Mouse (Mus musculus) naive thymus-derived CD4-positive, alpha-beta T cell, adult 2 months (primary cell): Measurements from ENCODE around the gene Ghdc.

Source experiments
- DNase-seq: peaks from one replicate; pipeline ENCODE4 v3.0.0-alpha.2; 2011; ENCODE audit warnings: low read depth

Ghdc gene

DNA sequence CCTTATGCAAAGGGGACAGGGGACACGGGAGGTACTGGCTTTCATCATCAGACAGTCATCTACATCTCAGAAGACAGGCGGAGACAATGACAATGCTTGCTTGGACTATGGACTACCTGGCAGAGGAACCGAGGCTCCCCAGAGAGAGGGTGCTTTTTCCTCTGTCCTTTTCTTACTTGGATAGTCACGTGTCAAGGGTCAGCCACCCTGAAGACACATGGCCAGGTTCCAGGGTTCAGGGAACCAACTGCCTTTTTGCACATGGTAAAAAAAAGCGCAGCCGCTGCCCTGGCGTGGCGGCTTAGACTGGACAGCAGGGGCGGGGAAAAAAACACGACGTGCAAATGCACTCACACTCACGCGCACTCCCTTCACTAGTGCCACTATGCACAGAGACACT is 11.8 kb upstream of the Ghdc start:
- DNase-seq = no peak

DNA sequence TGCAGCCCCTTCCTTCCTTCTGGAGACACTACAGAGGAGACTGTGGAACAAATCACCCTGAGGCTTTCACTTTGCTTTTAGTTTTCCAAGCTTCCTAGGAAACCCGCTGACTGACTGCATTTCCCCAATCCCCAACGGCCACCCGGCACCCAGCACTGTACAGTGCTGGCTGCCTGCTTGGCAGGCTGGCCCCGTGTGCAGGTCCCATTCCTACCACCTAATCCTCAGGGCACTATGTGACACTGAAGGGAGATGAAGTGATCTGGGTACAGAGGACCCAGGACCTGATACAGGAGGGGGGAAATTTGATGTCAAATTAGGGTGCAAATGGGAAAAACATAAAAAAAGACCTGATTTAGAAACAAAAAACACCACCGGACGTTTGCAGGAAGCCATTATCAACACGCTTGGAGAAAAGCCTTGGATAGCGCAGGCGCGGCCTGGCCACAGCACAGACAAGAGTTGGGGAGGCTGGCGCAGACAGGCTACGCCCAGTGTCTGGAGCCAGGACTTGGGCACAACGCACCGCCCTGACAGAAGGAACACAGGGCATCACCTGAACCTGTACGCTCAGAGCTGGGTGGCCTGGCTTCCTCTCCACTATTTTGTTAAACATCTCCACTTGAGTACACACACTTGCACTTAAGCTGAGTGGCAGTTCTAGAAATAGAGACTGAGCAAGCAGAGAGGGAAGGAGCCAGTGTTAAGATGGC is 11.2 kb upstream of the Ghdc start:
- no peak for DNase-seq

DNA sequence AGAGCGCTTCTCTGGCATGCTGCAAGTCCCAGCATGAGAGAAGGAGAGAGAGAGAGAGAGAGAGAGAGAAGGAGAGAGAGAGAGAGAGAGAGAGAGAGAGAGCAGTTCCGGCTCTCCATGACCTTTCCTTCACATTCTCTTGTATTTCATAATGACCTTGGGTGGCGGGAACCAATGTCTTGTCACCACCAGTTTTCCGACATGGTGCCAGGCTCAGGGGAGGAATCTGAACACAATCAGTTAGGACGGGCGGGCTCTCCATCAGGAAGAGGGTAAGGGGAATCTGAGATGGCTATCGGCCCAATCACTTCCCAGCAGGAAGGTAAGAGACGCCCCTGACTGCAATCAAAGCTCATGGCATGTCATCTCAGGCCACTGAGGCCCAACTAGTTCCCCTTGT is 9.5 kb upstream of the Ghdc start:
- no peak for DNase-seq

DNA sequence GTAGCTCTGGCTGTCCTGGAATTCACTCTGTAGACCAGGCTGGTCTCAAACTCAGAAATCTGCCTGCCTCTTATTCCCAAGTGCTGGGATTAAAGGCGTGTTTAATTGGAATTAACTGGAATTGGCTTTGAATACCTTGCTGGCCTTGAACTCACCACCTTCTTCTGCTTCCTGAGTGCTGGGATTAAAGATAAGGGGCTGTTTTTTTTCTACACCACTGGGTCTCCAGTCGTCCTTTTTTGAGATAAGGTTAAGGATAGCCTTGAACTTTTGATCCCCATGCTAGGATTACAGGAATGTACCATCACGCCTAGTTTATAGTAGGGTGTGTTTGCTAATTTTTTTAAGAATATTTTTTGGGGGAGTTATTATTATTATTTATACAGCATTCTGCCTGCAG is 7.3 kb upstream of the Ghdc start:
- no peak for DNase-seq

DNA sequence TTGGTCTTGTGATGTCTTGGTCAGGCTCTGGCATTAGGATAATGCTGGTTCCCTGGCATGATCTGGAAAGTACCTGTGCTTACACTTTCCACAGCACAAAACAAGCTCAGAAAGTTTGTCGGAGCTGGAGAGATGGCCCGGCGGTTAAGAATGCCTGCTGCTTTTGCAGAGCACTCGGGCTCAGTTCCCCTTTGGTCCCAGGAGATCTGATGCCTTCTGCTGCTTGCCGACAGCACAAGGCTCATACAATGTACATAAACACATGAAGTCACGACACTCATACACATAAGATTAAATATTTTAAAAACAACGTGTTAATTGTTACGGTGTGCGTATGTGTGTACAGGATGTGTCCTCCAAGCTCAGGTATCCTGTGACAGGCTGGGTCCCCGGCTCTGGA is 5.2 kb upstream of the Ghdc start:
- DNase-seq = no peak

DNA sequence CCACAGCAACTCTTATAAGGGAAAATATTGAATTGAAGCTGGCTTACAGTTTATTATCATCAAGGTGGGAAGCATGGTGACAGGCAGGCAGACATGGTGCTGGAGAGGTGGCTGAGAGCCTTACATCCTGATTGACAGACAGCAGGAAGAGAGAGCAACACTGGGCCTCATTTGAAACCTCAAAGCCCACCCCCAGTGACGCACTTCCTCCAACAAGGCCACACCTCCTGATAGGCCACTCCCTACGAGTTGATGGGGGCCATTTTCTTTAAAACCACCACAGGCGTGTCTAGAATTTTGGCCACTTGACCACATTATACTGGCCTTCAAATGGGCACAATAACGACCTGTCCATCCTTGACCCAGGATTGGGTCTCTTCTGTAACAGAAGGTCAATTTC is 3.5 kb upstream of the Ghdc start:
- no peak for DNase-seq

DNA sequence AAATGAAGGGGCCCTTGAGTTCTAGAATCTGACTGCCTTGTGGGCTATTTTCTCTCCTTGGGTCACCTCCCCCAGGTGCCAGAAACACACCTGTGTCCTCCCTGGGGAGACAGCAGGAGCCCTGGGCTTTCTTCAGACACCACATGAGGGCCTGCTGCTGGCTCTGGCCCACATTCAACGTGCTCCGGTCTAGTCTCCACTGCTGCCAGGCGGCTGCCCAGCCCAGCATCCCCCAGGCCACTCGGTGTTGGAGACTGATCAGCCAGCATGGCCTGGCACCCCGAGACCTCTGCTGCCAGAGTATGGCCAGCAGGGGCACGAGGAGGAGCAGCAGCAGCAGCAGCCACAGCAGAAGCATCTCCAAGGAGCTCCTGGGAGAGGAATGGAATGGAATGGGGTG is 777 bp downstream of the Ghdc start:
- DNase-seq = no peak

DNA sequence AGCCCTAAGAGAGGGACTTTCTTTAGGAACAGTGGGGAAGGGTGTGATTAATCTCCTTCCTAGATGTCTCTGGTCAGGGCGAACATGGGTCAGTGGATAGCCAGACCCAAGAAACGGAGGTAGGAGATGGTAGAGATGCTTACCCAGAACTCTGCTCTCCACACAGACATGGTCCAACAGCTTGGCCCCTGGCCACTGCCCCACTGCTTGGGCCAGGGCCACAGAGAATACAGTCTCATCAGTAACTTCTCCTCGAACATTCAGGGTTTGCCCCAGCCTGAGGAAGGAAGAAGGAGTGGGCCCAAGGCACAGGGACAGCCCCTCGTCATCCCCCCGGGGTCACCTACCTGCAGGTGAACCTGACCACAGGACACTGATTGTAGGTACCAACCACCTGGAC is 2.9 kb downstream of the Ghdc start:
- no peak for DNase-seq

DNA sequence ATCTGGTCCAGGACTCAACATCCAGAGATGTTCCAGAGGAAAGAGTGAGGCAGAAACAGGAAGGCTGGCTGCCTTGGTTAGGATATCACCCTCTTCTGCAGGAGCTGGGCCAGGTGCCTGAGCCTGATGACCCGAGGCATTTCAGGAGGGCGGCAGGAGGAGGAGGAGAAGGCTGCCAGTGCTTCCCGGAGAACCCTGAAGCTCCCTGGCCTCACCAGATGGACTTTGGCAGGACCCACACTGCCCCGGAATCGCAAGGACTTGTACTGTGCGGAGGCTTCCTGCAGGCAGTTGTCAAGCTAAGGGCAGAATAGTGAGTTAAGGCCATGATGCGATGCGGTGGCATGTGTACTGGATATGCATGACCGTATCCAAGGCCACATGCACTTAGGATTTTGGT is 4.0 kb downstream of the Ghdc start:
- no peak for DNase-seq

DNA sequence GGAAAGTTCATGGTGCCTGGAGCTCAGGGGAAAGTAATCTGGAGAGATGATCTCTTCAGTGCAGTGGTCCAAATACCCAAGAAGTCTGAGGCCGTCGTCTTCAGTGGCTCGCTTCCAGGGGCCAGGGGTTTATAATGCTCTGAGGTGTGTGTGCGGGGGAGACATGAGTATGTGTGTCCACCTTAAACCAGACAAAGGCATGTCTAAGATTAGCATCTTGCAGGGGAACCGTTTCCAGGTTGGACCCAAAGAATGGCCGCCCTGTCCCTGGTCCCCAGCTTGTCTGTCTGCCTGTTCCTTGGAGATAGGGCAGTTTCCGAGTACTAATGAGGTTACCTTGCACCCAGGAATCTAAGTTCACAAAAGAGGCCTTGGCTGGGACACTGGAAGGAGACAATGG is 7.9 kb downstream of the Ghdc start, which contains the start of gene Hcrt:
Gene Hcrt (minus strand): TSS at position 101 of the 400 bp plus-strand sequence.
- DNase-seq = no peak

DNA sequence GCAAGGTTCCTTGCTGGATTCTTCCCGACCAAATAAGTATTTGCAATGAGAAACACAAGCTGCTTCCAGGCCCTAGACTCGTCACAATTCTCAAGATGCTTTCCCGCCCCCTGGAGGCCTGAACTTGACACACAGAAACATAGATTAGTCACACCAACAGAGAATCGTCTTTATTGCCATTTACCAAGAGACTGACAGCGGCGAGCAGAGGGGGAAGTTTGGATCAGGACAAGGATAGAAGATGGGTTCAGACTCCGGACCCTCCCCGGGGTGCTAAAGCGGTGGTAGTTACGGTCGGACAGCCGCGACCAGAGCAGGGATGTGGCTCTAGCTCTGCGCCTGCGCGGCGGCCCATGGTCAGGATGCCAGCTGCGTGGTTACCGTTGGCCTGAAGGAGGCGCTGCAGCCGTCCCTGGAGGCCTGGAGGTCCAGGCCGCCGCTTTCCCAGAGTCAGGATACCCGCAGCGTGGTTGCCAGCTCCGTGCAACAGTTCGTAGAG is 9.2 kb downstream of the Ghdc start:
- DNase-seq = peak; percentile 90

DNA sequence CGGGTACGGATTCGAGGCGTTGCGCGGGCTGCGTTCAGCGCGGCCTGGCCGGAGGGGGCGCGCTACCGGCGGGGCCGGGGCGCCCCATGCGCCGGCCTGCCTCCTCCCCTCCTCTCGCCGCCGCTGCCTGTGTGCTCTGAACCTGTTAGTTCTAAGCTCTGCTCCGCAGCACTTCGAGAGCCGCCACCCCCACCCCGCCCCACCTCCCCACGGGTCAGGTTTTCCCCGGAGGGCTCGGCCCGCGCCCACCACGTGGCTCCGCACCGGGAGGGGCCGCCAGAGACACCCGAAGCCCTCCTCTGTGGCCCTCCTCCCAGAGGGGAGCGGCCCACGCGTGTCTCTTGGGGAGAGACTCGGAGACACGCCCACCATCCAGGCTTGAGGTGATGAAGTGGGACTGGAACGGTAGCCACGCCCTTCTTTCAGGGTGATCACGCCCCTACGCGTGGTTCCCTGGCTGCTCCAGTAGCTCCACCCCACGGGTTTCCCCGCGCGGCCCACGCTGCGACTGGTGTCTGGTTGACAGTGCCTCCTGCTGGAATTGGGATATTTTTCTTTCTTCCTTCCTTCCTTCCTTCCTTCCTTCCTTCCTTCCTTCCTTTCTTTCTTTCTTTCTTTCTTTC is 11.0 kb downstream of the Ghdc start, which contains the start of gene Kcnh4:
Gene Kcnh4 (minus strand): TSS at position 332 of the 623 bp plus-strand sequence.
- DNase-seq = peak; percentile 89

DNA sequence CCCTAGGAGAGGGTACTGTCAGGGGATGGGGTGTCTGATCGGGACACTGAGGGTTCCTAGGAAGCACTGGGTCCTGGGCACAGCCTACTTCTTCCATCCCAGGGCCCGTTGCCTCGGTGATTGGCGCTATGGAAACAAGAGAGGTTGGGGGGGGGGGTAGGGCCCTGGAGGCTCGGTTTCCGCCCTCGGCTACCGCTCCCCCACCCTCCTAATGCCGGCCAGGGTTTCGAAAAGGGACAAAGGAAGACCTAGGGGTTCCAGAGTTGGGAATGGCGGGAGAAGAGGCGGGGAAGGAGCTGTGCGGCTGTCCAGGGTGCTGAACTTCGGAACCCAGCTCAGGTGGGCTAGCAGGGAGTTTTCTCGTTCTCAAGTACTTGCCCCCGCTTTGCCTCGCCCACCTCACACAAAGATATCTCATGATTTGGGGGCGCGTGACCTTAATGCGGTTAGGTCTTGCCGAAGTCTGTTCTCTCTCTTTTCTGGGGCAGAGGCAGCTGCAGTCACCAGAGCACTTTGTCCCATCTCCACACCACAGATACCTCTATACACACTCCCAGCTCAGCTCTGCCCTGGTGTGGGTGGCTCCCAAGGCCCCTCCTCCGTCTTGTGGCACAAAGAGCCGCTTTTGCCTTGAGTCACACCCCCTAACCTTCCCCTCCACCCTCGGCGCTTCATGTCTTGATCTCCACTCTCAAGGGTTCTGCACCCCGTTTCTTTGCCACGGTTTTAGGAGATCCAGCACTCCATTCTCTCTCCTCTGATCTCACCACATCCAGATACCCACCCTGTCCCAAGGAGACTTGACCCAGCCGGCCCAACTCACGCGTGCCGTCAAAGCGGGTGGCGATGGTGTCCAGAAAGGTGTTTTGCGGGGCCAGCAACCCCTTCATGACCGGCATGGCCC is 11.8 kb downstream of the Ghdc start:
- peak; percentile 64 for DNase-seq

DNA sequence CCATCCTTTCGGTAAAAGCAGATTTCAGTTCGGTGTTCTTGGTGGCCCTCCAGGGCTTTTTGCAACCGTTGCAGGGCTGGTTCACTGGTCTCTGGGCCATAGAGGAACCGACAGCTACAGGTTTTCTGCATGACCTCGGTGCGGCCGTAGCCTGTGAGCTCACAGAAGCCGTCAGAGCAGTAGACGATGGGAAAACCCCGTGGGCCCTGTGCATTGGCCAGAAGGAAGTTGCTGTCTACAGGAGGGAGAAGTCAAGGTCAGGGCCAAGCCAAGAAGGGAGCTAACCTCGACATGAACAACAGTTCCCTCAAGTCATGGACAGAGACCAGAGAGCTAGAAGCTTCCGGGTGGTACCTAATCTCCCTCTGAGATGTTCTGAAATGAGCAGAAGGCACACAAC is 13.2 kb downstream of the Ghdc start:
- no peak for DNase-seq

DNA sequence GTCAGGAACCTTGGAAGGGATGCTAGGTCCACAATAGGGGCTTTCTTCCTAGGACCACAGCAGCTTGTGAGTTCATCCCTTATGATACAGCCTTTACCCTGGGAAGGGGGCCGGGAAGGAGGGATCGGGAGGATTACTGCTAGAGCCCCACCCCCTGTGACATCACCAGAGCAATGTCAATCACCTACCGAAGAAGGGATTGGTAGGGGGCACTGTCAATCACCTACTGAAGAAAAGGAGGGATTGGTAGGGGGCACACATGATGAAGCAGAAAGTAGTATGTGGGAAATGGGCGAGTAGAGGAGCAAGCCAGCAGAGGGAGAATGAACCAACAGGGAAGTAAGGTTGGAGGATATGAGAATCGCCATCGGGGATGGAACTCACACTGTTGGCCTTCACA is 14.3 kb downstream of the Ghdc start:
- no peak for DNase-seq

DNA sequence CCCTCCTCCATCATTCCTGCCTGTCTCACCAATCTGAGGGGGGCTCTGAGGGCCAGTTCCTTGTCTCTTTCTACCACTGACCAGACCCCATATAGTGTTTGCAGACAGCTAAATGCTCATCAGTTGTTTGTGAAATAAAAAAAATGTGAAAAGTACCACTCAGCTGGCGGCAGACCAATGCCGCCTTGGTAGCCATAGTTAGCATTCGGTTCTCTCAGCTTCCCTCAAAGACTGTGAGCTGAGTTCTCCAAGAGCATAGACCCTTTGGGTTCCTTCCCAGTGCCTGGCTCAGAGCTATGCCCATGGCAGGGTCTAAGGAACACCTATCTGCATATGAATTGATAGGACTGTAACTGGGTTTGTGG is 16.1 kb downstream of the Ghdc start:
- no peak for DNase-seq

DNA sequence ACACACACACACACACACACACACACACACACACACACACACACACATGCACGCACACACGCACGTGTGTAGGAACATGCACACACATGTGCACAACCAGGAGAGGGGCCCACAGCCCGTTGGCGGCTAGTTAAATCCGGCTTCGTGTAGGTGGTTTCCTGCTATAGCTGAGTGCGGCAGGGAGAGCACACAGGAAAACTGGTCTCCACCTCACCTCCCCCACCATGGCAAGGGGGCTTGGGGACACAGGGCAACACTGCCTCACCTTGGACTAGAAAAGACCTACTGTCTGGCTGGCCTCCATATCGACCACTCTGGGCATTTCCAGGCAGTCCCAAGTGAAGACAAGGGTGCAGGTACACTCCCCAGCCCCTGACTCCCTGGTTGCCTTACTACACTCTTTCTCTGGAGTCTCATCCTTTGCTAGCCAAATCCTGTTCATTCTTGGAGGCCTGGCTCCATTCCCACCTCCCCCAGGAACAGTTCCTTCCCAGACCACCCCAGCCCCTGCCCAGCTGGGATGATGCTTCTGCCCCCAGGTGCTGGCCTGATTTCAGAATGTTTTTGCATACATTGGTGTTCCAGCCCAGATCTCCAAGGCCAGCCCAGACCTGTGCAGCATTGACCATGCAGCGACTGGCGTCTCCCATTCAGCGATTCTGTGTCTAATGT is 16.6 kb downstream of the Ghdc start:
- DNase-seq = no peak

DNA sequence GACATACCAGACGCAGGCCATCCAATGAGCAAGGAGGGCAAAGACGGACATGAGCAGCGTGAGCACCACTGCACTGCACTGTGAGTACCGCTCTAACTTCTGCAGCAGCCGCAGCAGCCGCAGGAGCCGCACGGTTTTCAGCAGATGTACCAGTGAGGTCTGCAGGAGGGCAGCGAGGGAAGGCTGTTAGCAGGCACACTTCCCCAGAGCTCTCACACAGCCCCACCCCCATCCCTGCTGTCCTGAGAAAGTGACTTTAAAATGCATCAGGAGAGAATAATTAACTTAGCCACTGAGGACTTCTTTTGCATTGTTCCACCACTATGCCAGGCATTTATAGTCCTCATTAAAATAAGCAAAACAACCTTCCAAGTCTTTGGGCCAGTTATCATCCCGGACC is 18.5 kb downstream of the Ghdc start:
- DNase-seq = no peak

DNA sequence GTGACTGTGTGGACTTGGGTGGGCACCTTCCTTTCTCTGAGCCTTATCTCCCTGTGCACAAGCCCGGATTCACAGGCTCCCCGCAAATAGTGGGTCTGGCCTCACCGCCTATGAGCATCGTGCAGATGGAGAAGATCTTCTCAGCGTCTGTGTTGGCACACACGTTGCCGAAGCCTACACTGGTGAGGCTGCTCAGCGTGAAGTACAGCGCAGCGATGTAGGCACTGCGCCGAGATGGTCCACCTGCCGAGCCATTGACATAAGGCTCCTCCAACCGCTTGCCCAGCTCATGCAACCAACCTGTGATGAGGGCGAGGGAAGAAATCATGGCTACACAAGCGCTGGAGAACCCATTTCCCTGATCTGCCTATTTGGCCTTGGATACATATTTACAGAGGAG is 20.6 kb downstream of the Ghdc start:
- DNase-seq = no peak

DNA sequence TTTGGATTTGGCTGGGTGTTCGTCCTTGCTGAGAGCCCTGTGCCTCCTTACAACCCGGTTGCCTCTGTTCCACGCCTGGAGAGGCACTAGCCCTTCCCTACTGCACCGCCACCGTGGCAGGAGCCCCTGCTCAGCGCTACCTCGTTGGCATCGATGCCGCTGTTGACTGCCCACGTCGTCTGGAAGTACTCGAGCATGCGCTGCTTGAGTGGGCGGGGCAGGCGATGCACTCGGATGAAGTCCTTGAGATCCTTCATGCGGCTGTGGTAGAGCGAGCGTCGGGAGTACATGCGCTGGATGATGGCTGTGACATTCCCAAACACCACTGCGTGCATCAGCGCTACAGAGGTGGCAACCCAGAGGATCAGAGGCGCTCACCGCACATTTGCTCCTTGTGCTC is 21.3 kb downstream of the Ghdc start:
- DNase-seq = no peak

DNA sequence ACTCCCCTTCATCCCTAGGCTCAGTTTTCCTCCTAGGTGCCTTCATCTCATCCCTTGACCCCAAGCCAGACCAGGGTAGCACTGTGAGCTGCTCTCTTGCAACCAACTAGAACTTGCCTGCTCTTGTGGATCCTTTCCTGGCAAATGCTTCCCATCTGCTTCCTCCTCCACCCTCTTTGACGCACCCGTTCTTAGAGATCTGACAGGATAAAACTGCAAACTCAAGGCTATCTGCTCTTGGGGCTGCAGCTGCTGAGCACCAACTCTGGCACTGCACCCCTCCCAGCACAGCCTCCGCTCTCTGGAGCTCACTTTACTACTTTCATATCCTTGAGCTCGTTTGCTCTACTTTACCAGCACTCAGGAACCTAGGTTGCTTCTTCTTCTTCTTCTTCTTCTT is 22.1 kb downstream of the Ghdc start:
- DNase-seq = no peak

DNA sequence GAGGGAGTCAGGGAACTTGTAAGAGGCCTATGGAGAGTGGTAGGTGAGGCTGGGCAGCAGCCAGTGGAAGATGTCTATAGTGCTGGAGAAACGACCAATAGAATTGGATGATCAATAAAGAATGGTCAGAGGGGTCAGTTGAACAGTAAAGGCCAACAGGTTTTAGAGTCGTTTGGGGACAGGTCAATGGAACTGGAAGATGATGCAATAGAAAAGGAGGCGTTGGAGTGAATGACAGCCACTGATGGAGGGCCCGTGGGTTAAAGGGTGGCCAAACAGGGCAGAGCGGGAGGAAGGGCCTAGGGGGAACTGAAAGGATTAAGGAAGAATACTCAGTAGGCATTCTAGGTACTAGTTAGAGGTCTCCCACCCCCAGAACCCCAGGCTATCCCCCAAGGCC is 23.6 kb downstream of the Ghdc start:
- no peak for DNase-seq
